Mouse (Mus musculus) hindbrain, embryonic 16.5 days (tissue): ENCODE measurements at regions not wholly inside any gene's neighbourhood (a gene's known extent, or its start where the extent isn't known, plus 50 kb on each side); places are given as distances from the start of the nearest gene placed in this dataset.

Experiments used
- ATAC-seq: fragments of 200-750 bp; cut with Nextera tagmentation; 2 replicates; pipeline ENCODE4 v1.8.0; 2017; ENCODE audit warnings: moderate TSS enrichment, moderate library complexity
- H3K27ac ChIP-seq: fragments of 300-500 bp; sonication (generic); 2 replicates; pipeline ENCODE4 v1.5.1; 2014; ENCODE audit warnings: low read depth, mild to moderate bottlenecking, control low read depth, low read length, moderate library complexity
- H3K27me3 ChIP-seq: fragments of 300-500 bp; sonication (generic); replicated peaks from 2 replicates; pipeline ENCODE4 v1.6.1; 2014; ENCODE audit warnings: low read length; ENCODE audit not compliant: control insufficient read depth, insufficient read depth
- H3K36me3 ChIP-seq: fragments of 300-500 bp; sonication (generic); 2 replicates; pipeline ENCODE4 v1.6.1; 2014; ENCODE audit warnings: mild to moderate bottlenecking, low read length, moderate library complexity, mixed read lengths; ENCODE audit not compliant: control insufficient read depth, insufficient read depth
- H3K4me1 ChIP-seq: fragments of 300-500 bp; sonication (generic); 2 replicates; pipeline ENCODE4 v1.6.1; 2014; ENCODE audit warnings: low read depth, low read length; ENCODE audit not compliant: control insufficient read depth, insufficient read depth
- H3K4me2 ChIP-seq: fragments of 300-500 bp; sonication (generic); 2 replicates; pipeline ENCODE4 v1.6.1; 2014; ENCODE audit warnings: mild to moderate bottlenecking, low read length, control low read depth, moderate library complexity
- H3K4me3 ChIP-seq: fragments of 300-500 bp; sonication (generic); 2 replicates; pipeline ENCODE4 v1.5.1; 2014; ENCODE audit warnings: mild to moderate bottlenecking, low read length, control low read depth, moderate library complexity
- H3K9ac ChIP-seq: fragments of 300-500 bp; sonication (generic); 2 replicates; pipeline ENCODE4 v1.6.1; 2014; ENCODE audit warnings: low read depth, mild to moderate bottlenecking, control low read depth, low read length, moderate library complexity
- H3K9me3 ChIP-seq: fragments of 300-500 bp; sonication (generic); 2 replicates; pipeline ENCODE4 v1.6.1; 2014; ENCODE audit warnings: mild to moderate bottlenecking, low read length, moderate library complexity; ENCODE audit not compliant: control insufficient read depth
- WGBS: fragments of 180-500 bp; shearing (Covaris S2); extraction: QIAGEN DNeasy Blood & Tissue Kit; methylation state at CpG from one replicate; pipeline ENCODE4 v1.1.7; 2014; 5-methylcytosine and 5-hydroxymethylcytosine counted together

- Histone ChIP-seq H3K27ac (no peak overlapping the region), H3K4me2 (no peak overlapping the region), H3K9ac (no peak overlapping the region), H3K36me3 (no peaks in the 10 kb centered on the region), H3K4me1 (no peaks in the 10 kb centered on the region), H3K27me3 (no peaks in the 10 kb centered on the region), H3K4me3 (no peak overlapping the region), H3K9me3 (no peaks in the 10 kb centered on the region)
- no peak for ATAC-seq
- 78% methylated on average over 4 of the region's 4 CpGs for WGBS
These were observed 199.2 kb downstream of the S1pr1 start for GRCm38 (mm10) chr3:115515645-115516044.

GRCm38 (mm10) chr3:115509658-115510057 lies 205.2 kb downstream of the S1pr1 start:
- H3K4me1 ChIP-seq: no peaks in the 10 kb centered on the region
- H3K36me3 ChIP-seq: no peaks in the 10 kb centered on the region
- no peak overlapping the region for H3K9ac ChIP-seq
- 87% methylated on average over 4 of the region's 4 CpGs for WGBS
- H3K4me3 ChIP-seq: no peak overlapping the region
- peak; percentile 54; the same call in 1 of the 2 replicates for ATAC-seq
- no peak overlapping the region for H3K4me2 ChIP-seq
- H3K27me3 ChIP-seq: no peaks in the 10 kb centered on the region
- no peaks in the 10 kb centered on the region for H3K9me3 ChIP-seq
- H3K27ac ChIP-seq: no peak overlapping the region

GRCm38 (mm10) chr3:115497420-115497819 lies 217.5 kb downstream of the S1pr1 start:
- Histone ChIP-seq H3K27me3 (no peaks in the 10 kb centered on the region), H3K4me1 (no peaks in the 10 kb centered on the region), H3K4me2 (no peak overlapping the region), H3K27ac (no peak overlapping the region), H3K36me3 (no peaks in the 10 kb centered on the region), H3K9me3 (no peaks in the 10 kb centered on the region), H3K9ac (no peak overlapping the region), H3K4me3 (no peak overlapping the region)
- no peak for ATAC-seq
- 59% methylated on average over 1 of the region's 1 CpGs for whole genome bisulfite sequencing

GRCm38 (mm10) chr3:115496110-115496509 lies 218.8 kb downstream of the S1pr1 start:
- Histone ChIP-seq H3K27me3 (no peaks in the 10 kb centered on the region), H3K36me3 (no peaks in the 10 kb centered on the region), H3K4me3 (no peak overlapping the region), H3K27ac (no peak overlapping the region), H3K4me2 (no peak overlapping the region), H3K9ac (no peak overlapping the region), H3K9me3 (no peaks in the 10 kb centered on the region), H3K4me1 (no peaks in the 10 kb centered on the region)
- 90% methylated on average over 3 of the region's 3 CpGs for WGBS
- ATAC-seq: no peak

- ATAC-seq: no peak
- Histone ChIP-seq H3K27me3 (no peaks in the 10 kb centered on the region), H3K4me1 (no peaks in the 10 kb centered on the region), H3K9me3 (no peaks in the 10 kb centered on the region), H3K27ac (no peak overlapping the region), H3K4me2 (no peak overlapping the region), H3K4me3 (no peak overlapping the region), H3K36me3 (no peaks in the 10 kb centered on the region), H3K9ac (no peak overlapping the region)
These were observed 219.2 kb downstream of the S1pr1 start for GRCm38 (mm10) chr3:115495692-115496091.

GRCm38 (mm10) chr3:115468980-115469379 lies 245.9 kb downstream of the S1pr1 start:
- no peak for ATAC-seq
- H3K4me3 ChIP-seq: no peak overlapping the region
- H3K4me1 ChIP-seq: no peaks in the 10 kb centered on the region
- H3K9ac ChIP-seq: no peak overlapping the region
- no peaks in the 10 kb centered on the region for H3K36me3 ChIP-seq
- WGBS: 77% methylated on average over 4 of the region's 4 CpGs
- H3K27ac ChIP-seq: no peak overlapping the region
- no peaks in the 10 kb centered on the region for H3K27me3 ChIP-seq
- no peak overlapping the region for H3K4me2 ChIP-seq
- no peaks in the 10 kb centered on the region for H3K9me3 ChIP-seq

GRCm38 (mm10) chr3:115467850-115468249 lies 247.0 kb downstream of the S1pr1 start:
- Histone ChIP-seq H3K9ac (no peak overlapping the region), H3K9me3 (no peaks in the 10 kb centered on the region), H3K4me2 (no peak overlapping the region), H3K27ac (no peak overlapping the region), H3K27me3 (no peaks in the 10 kb centered on the region), H3K36me3 (no peaks in the 10 kb centered on the region), H3K4me1 (no peaks in the 10 kb centered on the region), H3K4me3 (no peak overlapping the region)
- 54% methylated on average over 2 of the region's 2 CpGs for WGBS
- peak; percentile 70; the same call in 1 of the 2 replicates for ATAC-seq

GRCm38 (mm10) chr3:115462623-115463022 lies 252.2 kb downstream of the S1pr1 start:
- Histone ChIP-seq H3K4me2 (no peak overlapping the region), H3K27ac (no peak overlapping the region), H3K27me3 (no peaks in the 10 kb centered on the region), H3K9ac (no peak overlapping the region), H3K4me1 (no peaks in the 10 kb centered on the region), H3K36me3 (no peaks in the 10 kb centered on the region), H3K9me3 (no peaks in the 10 kb centered on the region), H3K4me3 (no peak overlapping the region)
- WGBS: 45% methylated on average over 3 of the region's 3 CpGs
- peak; percentile 76 for ATAC-seq
